Mouse (Mus musculus): ENCODE data around the gene Ube2g2. TPM values are rescaled to one million over a fixed set of nuclear protein-coding genes. Genes with fewer than 3 reads are reported as not detected.

Gene Ube2g2
- total and polyA plus RNA-seq, 3 experiments, result 28.7 to 59.4 (median 40.8) TPM

- peaks cover 2 to 5% of the 10 kb centered on the region in 2 experiments; a peak in 2 of 4 replicates for H3K4me1 ChIP-seq (ENCODE audit: control insufficient read depth in 1 of 2, insufficient read depth in 2 of 2)
- no peaks in the 10 kb centered on the region for H3K9me3 ChIP-seq (replicated peaks; ENCODE audit: low read length)
- no peak for TF ChIP-seq ZKSCAN1 (IDR thresholded peaks at IDR 0.05; ENCODE audit: borderline replicate concordance, low read depth, low read length)
- TF ChIP-seq SIN3A (IDR thresholded peaks at IDR 0.05; ENCODE audit: low read length), result no peak
- TF ChIP-seq MYC (IDR thresholded peaks at IDR 0.05; ENCODE audit: low read depth, low read length), result no peak
- TF ChIP-seq CHD2 (IDR thresholded peaks at IDR 0.05; ENCODE audit: low read length), result no peak
- no peak for TF ChIP-seq ZNF384 (IDR thresholded peaks at IDR 0.05; ENCODE audit: low read depth, low read length)
- no peak for TF ChIP-seq NRF1 (IDR thresholded peaks at IDR 0.05; ENCODE audit: low read depth, low read length)
- no peak for TF ChIP-seq RAD21 (IDR thresholded peaks at IDR 0.05; ENCODE audit: low read depth, low read length)
- TF ChIP-seq MAX (IDR thresholded peaks at IDR 0.05; ENCODE audit: low read length), result no peak
- in situ Hi-C loops (cut with MboI; ENCODE audit: low pct_ligation_motif_present, low pct_unique_long_range_greater_than_20kb, low sequenced_read_pairs) (no loop called here), dilution Hi-C loops (cut with MboI; ENCODE audit: extremely low pct_ligation_motif_present, extremely low pct_unique_long_range_greater_than_20kb, low sequenced_read_pairs) (no loop called here)
- no peaks in the 10 kb centered on the region for H3K79me2 ChIP-seq (replicated peaks; ENCODE audit: control insufficient read depth, extremely low read depth, insufficient read depth, poor library complexity, severe bottlenecking)
- H3K4me3 ChIP-seq (replicated peaks in 1 of 3; ENCODE audit: low read depth in 2 of 3, low read length in 2 of 3, poor library complexity in 1 of 3), result no peak overlapping the region
- H3K27me3 ChIP-seq (replicated peaks), result peaks cover 6% of the 10 kb centered on the region
- H3K27ac ChIP-seq (ENCODE audit: insufficient read depth, low read depth), result no peak overlapping the region
- peaks cover 0 to 7% of the 10 kb centered on the region in 2 experiments for H3K36me3 ChIP-seq (replicated peaks in 1 of 2; ENCODE audit: control insufficient read depth in 1 of 2, insufficient read depth in 1 of 2, low read length in 1 of 2)
- H3K9ac ChIP-seq (ENCODE audit: insufficient read depth, low read depth), result no peak overlapping the region
- no peak for DNase-seq (ENCODE audit: extremely low read depth)
- no peak overlapping the region for H3K4me2 ChIP-seq (ENCODE audit: insufficient read depth, low read depth, poor library complexity, severe bottlenecking)
Measured at GRCm38 (mm10) chr10:77573162-77573561, 48.9 kb upstream of the Ube2g2 start.

- peaks cover 0 to 10% of the 10 kb centered on the region in 2 experiments for H3K36me3 ChIP-seq (replicated peaks in 1 of 2; ENCODE audit: control insufficient read depth in 1 of 2, insufficient read depth in 1 of 2, low read length in 1 of 2)
- no peak overlapping the region for H3K9ac ChIP-seq (ENCODE audit: insufficient read depth, low read depth)
- H3K4me2 ChIP-seq (ENCODE audit: insufficient read depth, low read depth, poor library complexity, severe bottlenecking), result 0 out of 2 replicates have a peak overlapping the region, but pooled peaks have one; percentile 72
- H3K27me3 ChIP-seq (replicated peaks), result peaks cover 11% of the 10 kb centered on the region
- no peaks in the 10 kb centered on the region for H3K9me3 ChIP-seq (replicated peaks; ENCODE audit: low read length)
- TF ChIP-seq NELFE (IDR thresholded peaks at IDR 0.05; ENCODE audit: low read depth, low read length) (no peak), ZKSCAN1 (IDR thresholded peaks at IDR 0.05; ENCODE audit: borderline replicate concordance, low read depth, low read length) (no peak), CHD2 (IDR thresholded peaks at IDR 0.05; ENCODE audit: low read length) (no peak), CHD1 (IDR thresholded peaks at IDR 0.05; ENCODE audit: low read depth, low read length) (no peak), POLR2AphosphoS2 (IDR thresholded peaks at IDR 0.05; ENCODE audit: low read depth, low read length) (no peak)
- H3K79me2 ChIP-seq (replicated peaks; ENCODE audit: control insufficient read depth, extremely low read depth, insufficient read depth, poor library complexity, severe bottlenecking), result peaks cover 3% of the 10 kb centered on the region; the same call in 1 of the 2 replicates
- dilution Hi-C loops (cut with MboI; ENCODE audit: extremely low pct_ligation_motif_present, extremely low pct_unique_long_range_greater_than_20kb, low sequenced_read_pairs) (no loop called here), in situ Hi-C loops (cut with MboI; ENCODE audit: low pct_ligation_motif_present, low pct_unique_long_range_greater_than_20kb, low sequenced_read_pairs) (no loop called here)
- H3K4me1 ChIP-seq (ENCODE audit: control insufficient read depth in 1 of 2, insufficient read depth in 2 of 2), result peaks cover 5 to 25% of the 10 kb centered on the region in 2 experiments; a peak in 2 of 4 replicates
- H3K4me3 ChIP-seq (replicated peaks in 1 of 3; ENCODE audit: low read depth in 2 of 3, low read length in 2 of 3, poor library complexity in 1 of 3), result no peak overlapping the region
- no peak overlapping the region for H3K27ac ChIP-seq (ENCODE audit: insufficient read depth, low read depth)
- no peak for DNase-seq (ENCODE audit: extremely low read depth)
Measured at GRCm38 (mm10) chr10:77580027-77580920, 41.8 kb upstream of the Ube2g2 start.

- Histone ChIP-seq H3K27ac (ENCODE audit: insufficient read depth, low read depth) (no peak overlapping the region), H3K4me2 (ENCODE audit: insufficient read depth, low read depth, poor library complexity, severe bottlenecking) (peak overlapping the region; percentile 72), H3K27me3 (replicated peaks) (peaks cover 11% of the 10 kb centered on the region), H3K9ac (ENCODE audit: insufficient read depth, low read depth) (peak overlapping the region; percentile 64; the same call in 1 of the 2 replicates), H3K9me3 (replicated peaks; ENCODE audit: low read length) (no peaks in the 10 kb centered on the region), H3K4me1 (ENCODE audit: control insufficient read depth in 1 of 2, insufficient read depth in 2 of 2) (peaks cover 5 to 25% of the 10 kb centered on the region in 2 experiments; a peak in 2 of 4 replicates), H3K36me3 (replicated peaks in 1 of 2; ENCODE audit: control insufficient read depth in 1 of 2, insufficient read depth in 1 of 2, low read length in 1 of 2) (peaks cover 0 to 10% of the 10 kb centered on the region in 2 experiments), H3K79me2 (replicated peaks; ENCODE audit: control insufficient read depth, extremely low read depth, insufficient read depth, poor library complexity, severe bottlenecking) (peaks cover 3% of the 10 kb centered on the region; the same call in 1 of the 2 replicates), H3K4me3 (replicated peaks in 1 of 3; ENCODE audit: low read depth in 2 of 3, low read length in 2 of 3, poor library complexity in 1 of 3) (peak overlapping the region; percentile 33 to 72 (median 59))
- dilution Hi-C loops (cut with MboI; ENCODE audit: extremely low pct_ligation_motif_present, extremely low pct_unique_long_range_greater_than_20kb, low sequenced_read_pairs), result no loop called here
- TF ChIP-seq POLR2AphosphoS2 (IDR thresholded peaks at IDR 0.05; ENCODE audit: low read depth, low read length) (no peak), KAT2A (IDR thresholded peaks at IDR 0.05; ENCODE audit: insufficient replicate concordance, low read length) (no peak), TBP (conservative IDR thresholded peaks at IDR 0.05; ENCODE audit: low read depth, low read length) (no peak), ZMIZ1 (IDR thresholded peaks at IDR 0.05; ENCODE audit: low read depth, low read length) (no peak)
- in situ Hi-C loops (cut with MboI; ENCODE audit: low pct_ligation_motif_present, low pct_unique_long_range_greater_than_20kb, low sequenced_read_pairs), result no loop called here
- peak; percentile 13 for DNase-seq (ENCODE audit: extremely low read depth)
Measured at GRCm38 (mm10) chr10:77581023-77581407, 41.1 kb upstream of the Ube2g2 start.

All from CH12.LX (cell line).